Mouse (Mus musculus): ENCODE measurements around the gene Gm36028.

Gm36028 gene

DNA sequence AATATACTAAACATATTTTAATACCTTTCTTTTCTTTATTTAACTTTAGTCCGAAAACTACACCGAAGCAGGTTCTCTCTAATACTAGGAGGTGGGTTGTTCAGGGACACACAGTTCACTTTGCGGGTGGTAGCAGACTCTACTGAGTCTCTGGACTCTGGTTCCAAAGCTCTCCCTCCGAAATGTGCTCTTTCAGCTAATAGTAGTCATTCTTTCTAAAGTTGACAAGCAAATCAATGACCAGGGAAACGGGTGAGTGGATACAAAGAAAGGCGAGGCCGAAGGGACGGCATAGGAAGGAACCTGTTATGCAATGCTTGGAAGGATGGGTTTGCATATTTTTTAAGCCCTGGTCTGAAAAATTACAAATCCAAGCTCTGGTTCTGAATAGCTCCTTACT is 3.5 kb downstream of the Gm36028 start:
- no peak for DNase-seq

DNA sequence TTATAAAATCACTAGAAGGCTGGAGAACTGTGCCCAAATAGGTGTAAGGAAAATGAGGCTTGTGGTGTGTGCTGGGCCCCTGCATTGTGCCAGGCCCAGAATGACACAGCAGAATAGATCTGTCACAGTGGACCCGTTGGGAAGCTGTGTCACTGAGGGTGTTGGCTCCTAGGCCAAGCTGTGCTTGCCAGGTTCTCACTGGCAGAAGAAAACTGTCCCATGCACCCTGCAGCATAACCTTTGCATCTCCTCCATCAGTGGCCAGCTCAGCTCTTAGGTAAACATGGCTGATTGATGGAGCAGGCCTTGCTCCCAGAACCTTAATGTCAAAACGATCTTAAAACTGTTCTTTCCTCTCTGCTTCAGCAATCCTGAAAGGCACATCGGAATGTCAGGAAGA is 4.6 kb downstream of the Gm36028 start:
- DNase-seq: no peak

DNA sequence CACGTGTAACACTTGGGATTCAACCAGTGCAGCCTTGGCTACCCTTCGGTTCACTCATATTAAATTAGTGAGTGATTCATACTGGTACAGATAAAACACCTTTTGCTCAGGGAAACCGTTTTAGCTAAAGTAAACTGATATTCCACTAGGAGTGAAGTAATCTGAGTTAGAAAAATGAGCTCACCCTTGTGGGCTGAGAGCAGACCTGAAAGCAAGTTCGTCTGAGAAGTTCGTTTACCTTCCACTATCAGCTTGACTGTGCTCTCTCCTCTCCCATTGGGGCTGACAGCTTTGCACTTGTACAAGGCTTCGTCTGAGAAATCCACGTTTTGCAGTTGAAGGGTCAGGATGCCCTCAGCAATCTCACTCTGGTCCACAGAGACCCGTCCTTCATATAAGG is 5.4 kb downstream of the Gm36028 start:
- DNase-seq: no peak

DNA sequence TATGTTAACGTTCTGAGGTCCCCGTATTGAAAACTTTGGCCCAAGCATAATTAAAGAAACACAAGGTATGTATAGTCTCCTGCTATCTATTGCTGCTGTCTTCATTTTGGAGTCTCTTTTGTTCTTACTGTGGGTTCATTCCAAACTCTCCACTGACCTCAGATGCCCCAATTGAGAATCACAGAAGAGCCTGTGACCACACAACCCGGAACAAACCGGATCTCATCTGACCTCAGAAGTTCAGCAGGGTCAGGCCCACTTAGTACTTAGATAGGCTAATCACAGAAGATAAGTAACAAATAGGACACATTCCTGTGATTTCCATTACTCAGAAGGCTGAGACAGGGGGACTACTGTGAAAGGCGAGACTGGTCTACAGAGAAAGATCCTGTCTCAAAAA is 6.4 kb downstream of the Gm36028 start:
- no peak for DNase-seq

DNA sequence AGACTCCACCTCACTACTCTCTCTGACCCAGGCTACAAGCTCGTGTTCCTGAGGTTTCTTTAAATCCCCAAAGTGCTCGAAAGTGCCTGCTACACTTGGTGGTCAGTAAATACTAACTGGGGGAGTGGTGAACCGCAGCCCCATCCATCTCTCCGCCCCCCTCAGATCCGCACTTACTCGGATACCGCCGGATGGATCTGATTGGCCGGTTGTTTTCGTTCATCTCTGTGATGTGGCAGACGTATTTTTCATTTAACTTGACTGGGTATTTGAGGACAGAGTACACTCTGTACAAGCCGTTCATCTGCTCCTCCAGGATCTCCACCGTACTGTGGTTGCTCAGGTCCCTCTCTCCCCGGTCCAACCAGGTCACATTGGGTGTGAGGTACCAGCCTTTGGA is 6.9 kb downstream of the Gm36028 start:
- no peak for DNase-seq

DNA sequence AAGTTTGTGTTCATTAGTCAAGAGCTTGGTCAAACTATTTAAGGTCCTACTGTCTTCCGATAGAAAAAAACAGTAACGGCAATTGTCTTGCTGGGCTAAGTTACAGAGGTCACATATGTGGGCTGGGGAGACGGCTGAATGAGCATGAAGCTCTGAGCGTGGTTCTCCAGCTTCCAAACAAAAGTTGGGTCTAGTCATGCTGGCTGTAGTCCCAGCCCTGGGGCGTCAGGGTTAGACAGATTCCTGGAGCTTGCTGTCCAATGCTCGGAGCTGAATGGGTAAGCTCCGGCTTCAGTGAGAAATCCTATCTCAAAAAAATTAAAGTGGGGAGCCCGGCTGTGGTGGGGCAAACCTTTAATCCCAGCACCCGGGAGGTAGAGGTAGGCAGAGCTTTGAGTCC is 7.7 kb downstream of the Gm36028 start:
- no peak for DNase-seq

DNA sequence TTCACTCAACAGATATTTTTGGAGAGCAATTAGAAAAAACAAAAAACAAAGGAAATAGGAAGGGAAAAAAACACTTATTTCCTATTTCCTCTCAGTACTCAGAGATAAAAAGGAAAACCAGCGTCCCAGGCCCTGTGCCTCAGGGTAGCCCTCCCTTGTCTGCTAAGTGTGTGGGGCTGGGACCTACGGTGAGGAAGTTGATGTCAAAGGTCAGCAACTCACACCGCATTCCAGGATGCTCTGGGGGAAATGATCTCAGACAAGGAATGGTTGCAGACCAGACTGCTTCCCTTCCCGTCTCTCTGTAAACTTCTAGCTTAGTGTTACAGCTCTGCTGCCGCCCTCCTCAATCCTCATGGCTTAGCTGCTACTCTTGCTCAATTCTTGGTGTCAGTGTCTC is 9.6 kb downstream of the Gm36028 start:
- no peak for DNase-seq

GRCm38 (mm10) chr16:37847081-37847480 is 13.9 kb downstream of the Gm36028 start:
- DNase-seq: no peak

DNA sequence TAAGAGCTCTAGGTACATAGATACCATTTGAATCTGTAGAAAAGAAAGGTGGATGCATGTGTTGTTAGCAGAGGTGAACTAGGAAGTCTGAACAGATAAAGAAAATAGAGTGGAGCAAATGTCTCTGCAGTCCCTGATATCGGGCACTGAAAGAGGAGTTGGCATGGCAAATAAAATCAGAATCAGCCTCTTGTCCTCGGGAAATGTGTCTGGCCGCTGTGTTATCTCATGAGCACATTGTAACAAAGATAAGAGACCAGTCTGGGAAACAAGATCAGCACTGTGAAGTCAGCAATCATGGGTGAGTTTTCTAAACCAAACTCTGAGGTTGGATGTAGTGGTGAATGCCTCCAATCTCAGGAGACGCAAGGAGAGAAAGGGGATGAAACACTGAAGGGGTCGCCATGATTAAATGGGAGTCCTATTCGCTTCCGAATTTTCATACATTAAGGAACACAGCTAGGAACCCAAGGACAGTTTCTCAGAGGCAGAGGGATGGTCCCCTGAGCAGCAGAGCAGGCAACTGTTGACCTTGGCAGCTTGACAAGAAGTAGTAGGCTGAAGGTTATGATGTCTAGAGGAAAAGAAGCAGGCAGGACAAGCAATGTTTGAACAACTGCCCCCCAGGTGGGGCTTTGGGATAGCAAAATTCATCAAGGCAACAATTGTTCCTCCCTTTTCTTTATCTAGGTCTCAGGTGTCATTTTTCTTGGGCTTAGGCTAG is 15.6 kb downstream of the Gm36028 start:
- DNase-seq: no peak

DNA sequence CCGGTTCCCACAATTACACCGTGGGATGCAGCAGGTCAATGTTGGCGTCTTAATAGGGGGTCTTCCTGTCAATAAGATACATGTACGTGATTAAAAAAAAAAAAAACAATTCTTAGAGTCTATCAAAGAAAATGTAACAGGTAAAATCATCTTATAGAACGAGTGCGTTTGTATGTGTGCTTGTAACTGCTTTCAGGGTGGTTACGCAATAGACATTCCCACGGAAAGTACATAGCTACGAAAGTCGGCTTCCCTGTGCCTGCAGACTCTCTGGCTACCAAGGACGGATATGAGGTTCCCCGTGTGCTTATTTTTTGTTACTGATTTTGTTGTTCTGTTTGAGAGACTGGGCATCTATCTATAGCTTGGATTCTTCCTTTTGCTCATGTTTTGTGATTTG is 17.2 kb downstream of the Gm36028 start:
- DNase-seq: no peak

GRCm38 (mm10) chr16:37842439-37842838 is 18.5 kb downstream of the Gm36028 start:
- no peak for DNase-seq

GRCm38 (mm10) chr16:37837571-37837970 is 23.4 kb downstream of the Gm36028 start:
- DNase-seq: no peak

- DNase-seq: no peak
Observed at GRCm38 (mm10) chr16:37831041-37831440, 29.9 kb downstream of the Gm36028 start.

DNA sequence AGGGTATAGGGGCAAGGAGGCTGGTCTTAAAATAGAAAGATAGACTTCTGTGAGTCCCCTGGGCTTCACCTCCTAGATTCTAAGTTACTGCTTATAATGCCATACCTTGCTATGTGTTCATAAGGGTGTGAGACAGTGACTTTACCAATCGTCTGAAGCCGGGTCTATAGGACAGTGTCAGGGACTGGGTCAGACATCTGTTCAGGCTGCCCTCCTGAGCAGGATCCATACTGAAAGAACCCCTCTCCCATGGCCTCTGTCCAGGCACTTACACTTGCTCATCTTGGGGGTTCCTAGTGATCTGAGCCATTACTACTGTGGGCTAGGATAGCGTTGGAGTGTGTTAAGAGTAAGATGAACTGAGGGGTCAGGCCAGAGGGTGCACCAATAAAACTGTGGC is 34.7 kb downstream of the Gm36028 start:
- DNase-seq: no peak

- no peak for DNase-seq
Observed at GRCm38 (mm10) chr16:37824778-37825505, 36.0 kb downstream of the Gm36028 start.

DNA sequence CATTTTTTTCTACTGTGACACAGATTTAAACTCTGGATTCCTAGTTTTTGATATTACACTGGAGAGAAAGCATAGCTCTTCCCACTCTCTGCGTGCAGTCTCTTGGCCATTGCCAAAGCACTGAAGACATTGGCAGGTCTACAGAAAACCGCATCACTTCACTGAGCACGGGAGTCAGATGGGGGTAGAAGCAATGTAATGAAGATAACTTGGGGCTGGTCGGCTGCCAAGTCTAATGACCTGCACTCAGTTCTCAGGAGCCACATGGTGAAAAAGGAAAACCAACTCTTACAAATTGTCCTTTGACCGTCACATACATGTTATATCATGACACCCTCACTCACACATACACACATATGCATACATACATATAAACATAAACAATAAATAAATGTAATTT is 37.0 kb downstream of the Gm36028 start:
- DNase-seq: no peak

GRCm38 (mm10) chr16:37817986-37818385 is 43.0 kb downstream of the Gm36028 start:
- no peak for DNase-seq

- DNase-seq: peak; percentile 15 to 33
Observed at GRCm38 (mm10) chr16:37814383-37814971, 46.5 kb downstream of the Gm36028 start.

DNA sequence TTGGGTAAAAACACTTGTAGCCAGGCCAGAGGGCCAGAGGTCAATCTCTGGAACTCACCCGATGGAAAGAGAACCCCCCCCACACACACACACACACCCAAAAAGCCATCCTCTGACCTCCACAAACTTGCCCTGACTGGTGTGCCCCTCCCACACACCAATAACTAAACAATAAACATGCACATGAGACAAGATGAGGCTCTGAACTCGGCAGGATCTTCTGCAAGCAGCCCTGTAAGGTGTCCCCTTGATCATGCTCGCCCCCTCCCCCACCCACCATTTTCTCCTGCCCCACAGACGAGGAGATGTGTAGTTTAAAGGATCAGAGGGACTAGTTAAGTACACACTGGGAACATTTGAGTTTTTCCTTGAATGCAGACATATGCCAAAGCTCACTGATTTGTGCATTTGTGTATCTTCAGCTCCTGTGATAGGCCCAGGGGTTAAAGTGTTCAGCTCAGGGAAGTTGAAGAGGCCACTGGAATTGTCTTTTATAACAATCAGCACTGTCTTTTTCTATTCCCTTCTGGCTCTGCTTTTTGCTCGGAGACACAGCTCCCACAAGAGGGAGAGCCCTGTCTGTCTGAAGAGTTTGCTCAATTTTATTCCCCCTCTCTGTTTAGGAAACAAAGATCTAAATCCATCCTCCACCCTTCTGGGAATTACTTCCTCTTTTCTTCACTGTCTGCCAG is 47.1 kb downstream of the Gm36028 start:
- no peak for DNase-seq

DNA sequence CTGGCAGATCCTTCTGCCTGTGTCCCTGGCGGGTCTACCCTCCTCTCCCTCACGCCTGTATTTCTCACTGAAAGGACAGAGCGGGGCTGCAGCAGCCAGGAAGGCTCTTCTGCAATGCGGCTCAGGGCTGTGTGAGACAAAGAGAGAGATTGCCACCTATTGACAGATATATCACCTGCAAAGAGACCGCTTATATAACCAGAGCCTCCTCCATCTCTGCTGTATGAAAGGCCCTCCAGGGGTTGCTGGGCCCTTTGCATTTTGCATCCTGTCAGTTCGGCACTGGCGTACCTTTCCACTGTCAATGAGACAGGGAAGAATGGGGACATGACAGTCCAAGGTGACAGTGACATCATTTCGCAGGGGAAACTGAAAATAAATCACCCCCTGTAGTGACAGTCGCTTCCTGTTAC is 48.5 kb downstream of the Gm36028 start:
- peak in 1 of 2 experiments; percentile 19 for DNase-seq

GRCm38 (mm10) chr16:37811874-37812273 is 49.1 kb downstream of the Gm36028 start:
- DNase-seq: no peak

DNA sequence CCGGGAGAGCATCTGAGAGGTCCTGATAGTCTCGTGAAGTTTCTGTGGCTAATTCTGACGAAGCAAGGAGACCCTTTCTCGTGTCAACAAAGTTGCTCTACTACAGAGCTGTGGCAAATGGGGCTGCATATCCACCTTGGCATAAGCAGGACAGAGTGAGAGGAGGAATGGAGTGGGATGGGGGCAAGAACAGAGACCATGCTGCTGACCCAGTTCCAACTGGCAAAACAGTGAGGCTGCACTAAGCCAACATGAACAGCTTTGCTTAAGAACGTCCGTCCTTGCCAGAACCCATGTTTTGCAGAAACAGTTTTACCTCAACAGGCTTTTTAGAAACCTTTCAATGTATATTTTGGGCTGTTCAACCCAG is 51.3 kb downstream of the Gm36028 start:
- no peak for DNase-seq

DNA sequence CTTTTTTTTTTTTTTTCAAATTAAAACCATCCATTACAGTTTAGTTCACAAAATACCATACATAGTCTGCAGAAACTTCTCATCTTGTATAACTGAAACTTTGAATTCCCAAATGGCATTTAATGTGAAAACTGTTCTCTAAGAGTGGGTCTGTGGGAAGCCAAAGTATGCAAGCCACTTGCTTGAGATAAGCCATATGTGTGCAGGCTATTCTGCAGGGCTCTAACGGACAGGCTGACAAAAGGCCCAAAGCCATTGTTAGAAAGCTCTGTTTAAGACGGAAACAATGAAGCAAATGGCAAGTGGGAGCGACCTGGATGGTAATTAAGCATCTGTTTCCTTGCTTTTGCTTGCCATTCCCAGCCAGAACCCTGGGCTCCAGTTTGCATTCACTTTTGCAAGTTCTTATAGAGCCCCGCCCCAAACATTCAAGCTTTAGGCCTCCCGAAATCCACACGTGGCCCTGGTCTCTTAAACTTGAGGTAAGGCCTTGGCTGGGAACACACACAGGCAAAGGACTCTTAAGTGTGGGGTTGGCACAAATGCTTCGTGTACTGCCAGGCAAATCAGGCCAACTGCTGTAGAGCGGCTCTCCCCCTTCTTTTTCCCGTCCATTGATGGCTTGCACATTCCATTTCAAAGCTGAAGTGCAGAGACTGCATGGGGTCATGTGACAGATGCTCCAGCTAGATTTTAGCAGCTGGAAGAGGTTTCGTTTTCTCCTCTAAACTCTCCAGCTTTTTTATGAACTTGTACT is 51.9 kb downstream of the Gm36028 start:
- DNase-seq: no peak

Measured in spleen, adult 18-20 months (tissue).